Mouse (Mus musculus): ENCODE measurements around the gene Hecw2.

Gene Hecw2

DNA sequence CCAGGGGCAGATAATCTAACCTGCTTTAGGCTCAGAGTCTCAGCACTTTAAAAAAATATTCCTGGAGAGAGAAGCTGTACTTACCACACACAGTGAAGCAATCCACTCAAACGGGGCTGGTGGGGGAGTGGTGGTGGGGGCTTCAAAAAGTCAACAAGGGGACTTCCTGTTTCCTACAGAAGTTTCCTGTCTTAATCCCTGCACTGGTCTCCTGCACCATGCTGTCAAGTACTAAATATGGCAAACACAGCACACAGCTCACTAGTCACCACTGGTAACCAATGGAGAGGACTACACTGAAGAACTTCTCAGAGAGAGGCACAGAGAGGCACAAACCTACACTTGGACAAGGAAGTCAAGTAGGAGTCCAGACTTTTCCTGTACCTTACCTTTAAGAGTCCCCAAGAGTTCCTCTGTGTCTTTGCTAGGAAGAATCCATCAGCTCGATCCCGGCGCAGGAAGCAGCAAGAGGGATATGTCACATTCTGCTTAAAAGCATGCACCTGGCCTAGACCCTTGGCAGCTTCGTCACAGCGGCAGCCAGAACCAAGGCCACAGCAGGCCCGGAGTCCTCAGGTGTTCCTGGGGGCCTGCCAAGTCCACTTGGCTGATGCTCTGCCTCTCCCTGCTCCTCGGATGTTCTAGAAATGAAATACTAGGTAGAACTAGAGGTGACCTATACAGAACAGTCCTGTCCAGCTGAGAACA is 217.0 kb downstream of the Hecw2 start:
- peak; percentile 74 to 85 for DNase-seq

DNA sequence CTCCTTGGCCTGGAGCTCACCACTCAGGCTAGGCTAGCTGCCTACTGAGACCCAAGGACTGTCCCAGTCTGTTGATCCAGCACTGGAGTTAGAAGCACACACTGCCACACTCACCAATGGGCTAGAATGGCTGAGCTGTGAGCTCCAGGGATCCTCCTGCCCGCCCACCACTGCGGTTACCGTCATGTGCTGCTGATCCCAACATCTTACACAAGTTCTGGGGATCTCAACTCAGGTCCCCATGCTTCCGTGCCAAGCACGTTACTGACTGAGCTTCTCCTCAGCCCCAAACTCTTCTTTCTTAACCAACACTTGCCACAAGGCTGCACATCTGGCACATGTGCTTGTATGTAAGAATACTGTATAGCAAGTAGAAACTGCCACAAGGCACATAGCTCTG is 218.2 kb downstream of the Hecw2 start:
- DNase-seq = no peak

DNA sequence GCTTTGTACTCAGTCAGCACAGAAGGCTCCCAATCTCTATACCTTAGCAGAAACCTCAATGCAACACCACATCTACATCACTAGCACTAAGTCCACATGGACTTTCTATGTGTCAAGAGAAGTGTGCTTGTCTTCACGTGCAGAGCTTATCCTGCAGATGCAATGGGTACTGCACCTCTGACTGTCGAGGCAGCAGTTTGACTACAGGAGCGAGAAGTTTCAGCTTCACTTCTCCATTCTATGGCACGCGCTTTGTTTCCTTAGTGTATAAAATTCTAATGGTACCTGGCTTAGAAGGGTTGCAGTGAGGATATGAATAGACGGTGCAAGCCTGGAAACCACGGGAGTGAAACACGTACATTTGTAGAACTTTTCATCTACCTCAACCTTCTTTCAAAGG is 218.9 kb downstream of the Hecw2 start:
- DNase-seq = no peak

DNA sequence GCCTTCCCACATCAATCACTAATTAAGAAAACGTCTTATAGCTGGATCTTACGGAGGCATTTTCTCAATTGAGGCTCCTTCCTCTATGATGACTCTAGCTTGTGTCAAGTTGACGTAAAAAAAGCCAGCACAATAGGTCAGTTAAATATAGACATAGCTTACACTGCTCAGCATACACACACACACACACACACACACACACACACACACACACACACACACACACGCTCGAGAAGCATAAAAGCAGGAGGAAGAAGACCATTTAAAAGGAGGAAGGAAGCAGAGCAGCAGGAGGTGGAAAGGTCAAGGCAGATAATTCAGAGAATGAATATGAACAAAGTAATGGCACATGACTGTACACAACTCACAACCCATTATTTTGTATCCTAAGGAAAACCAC is 220.0 kb downstream of the Hecw2 start:
- no peak for DNase-seq

DNA sequence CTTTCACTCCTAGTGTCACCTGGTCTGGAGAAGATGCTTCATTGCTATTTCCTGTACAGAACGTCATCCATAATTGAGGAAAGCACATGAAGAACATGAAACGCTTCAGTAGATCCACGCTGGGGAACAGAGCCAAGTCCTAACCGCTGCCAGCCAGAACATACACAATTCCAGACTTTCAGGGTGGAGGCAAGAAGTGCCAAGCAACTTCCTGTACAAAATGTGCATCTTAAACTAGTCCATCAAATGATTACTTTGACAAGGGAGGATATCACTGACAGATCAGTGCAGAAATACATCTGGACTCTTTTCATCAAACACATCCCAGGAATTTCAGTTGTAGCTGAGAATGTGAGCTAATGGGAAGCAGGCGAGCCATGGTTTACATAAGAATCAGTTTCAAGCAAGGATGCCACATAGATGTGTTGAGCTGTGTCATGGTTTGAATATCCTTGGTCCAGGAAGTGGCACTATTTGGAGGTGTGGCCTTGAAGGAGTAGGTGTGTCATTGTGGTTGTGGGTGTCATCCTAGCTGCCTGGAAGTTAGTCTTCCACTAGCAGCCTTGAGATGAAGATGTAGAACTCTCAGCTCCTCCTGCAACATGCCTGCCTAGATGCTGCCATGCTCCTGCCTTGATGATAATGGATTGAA is 224.5 kb downstream of the Hecw2 start:
- DNase-seq = no peak

DNA sequence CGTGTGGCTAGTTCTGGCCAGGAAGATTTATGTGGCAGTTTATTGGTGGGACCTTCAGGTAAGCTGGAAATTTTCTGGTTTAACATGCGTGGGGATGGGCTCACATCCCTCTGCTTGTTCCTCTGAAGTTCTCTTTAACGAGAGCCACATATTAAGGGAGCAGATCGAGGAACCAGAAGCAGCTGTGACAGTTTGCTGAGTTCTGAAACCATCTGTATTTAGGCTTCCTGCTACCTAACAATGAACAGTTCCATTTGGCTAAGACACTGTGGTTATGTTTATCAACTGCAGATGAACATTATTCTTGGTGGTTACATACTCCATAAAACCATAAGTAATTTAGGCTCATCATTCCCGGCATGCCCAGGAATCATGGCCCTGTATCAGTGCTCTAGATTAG is 242.6 kb downstream of the Hecw2 start:
- DNase-seq = no peak

DNA sequence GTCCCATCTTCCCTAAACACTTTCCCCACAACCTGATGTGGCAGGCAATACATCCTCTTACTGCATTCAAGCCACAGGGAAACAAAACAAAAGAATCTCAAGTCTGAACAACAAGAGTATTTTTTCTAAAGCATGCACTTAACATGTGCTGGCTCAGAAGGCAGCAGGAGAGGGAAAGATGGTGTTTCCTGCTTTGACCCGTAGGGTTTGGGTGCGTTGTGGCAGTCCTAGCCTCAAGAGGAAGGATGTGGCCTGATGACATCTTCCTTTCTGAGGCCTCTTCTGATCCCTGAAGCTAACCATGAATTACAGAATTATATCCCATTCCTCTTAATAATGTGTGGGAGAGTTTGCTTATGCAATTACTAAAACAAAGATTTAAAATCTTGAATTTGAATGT is 249.2 kb downstream of the Hecw2 start:
- DNase-seq = no peak

DNA sequence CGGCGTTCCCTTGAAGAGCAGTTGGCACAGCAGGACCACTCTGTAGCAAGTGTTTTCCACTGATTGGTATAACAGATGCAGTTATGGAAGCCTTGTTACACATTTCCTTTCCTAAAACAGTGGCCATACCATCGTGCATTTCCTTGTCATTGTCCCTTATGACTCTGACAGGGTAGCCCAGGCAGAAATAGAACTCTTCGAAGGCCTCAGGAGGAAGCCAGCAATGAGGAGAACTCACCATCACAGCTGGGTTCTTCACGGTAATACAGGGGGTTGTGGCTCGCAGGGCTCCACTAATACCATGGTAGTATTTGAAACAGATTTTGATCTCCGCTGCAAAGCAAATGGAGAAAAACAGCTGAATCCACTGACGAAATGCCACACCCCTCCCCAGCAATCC is 252.5 kb downstream of the Hecw2 start:
- no peak for DNase-seq

DNA sequence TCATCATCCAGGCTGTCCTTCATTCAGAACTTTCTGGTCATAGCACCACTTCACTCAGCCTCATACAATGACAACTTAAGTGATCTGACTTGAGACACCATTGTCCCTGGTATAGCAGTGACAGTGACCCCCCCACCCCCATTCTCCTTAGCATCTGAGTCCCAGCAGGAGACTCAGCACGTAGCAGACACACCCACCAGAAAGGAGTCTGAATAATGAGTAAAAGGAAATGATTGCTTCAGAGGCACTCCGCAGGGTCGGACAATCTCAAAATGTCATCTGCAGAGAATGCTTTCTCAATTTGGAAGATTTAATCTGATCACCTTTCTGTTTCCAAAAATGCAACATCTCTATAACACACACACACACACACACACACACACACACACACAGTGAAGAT is 253.4 kb downstream of the Hecw2 start:
- DNase-seq = no peak

DNA sequence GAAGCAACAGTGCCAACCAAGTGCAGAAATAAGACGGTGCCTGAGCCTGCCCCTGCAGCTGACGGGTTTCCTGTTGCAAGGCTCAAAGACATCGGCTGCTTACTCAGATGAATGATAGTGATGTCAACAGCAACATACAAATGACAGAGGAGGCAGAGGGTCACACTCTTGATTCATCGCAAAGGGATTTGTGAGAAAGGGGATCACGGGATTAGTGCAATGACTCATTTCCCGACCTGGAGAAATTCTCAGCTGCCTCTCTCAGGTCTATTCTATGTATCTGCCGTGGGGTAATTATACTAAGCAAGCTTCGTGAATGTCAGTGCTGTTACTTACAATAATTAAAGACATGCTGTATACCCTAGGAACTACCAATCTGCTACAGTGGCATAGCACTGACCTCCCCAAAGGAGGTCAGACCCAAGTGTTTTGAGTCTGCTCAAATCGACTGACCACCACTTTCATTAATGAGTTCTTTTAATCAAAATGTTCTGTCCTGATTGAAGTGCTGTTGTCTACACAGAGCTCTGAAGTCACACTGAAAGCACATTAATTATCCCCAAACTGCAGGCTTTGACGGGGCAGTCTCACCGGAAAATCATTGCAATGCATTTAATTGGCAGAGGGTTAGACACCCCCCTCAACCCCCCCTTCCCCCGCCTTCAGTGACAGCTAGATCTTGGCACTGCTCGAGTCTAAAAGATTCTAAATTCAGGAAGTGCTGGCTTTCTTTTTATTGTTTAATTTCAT is 254.5 kb downstream of the Hecw2 start:
- DNase-seq = no peak

DNA sequence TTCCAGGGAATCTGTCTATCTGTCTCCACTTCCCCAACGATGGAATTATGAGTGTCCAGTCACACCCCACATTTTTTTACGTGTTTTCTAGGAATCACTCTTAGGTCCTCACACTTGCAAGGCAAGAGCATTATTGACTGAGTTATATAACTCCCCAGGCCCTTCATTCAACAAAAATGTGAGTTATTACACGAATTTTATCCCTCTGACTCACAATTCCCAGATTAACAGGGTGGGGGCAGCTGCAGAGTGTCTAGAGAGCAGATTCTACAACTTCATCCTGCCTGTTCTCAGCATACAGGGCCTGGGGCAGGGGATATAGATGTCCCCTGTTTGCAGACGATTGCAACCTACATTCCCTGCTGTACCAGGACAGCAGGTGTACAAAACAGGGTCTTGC is 255.7 kb downstream of the Hecw2 start:
- no peak for DNase-seq

DNA sequence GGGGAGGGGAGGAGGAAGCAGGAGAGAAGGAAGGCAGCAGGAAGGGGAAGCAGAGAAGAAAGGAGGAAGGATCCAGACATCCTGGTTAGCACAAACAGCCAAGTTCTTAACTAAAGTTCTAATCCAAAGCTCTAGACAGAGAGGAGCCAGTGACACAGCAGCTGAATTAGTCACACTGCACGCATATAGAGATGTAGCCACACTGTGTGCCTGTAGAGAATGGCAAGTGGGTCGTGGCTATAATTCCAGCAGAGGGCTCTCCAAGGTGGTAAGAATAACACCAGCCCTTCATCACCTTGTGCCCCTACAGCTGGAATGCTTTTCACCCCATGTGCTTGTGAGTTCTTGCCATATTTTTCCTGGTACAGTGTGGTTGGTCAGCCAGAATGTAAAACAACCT is 261.7 kb downstream of the Hecw2 start:
- no peak for DNase-seq

DNA sequence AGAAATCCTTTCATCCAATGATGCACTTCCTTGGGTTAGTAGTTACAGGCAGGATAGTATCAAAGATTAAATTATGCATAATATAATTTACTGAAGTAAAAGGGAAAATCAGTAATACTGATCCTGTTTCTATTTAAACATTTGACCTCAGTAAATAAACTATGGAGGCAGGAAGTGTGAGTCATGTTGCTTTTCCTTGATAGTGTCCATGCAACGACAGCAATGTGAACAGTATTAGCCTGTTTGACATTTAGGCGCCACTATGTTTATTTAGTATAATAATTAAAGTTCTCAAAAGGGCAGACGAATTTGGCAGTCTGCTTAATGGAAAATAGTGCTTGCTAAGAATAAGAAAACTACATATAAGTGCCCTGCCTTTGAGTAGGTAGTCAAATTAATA is 263.7 kb downstream of the Hecw2 start:
- no peak for DNase-seq

DNA sequence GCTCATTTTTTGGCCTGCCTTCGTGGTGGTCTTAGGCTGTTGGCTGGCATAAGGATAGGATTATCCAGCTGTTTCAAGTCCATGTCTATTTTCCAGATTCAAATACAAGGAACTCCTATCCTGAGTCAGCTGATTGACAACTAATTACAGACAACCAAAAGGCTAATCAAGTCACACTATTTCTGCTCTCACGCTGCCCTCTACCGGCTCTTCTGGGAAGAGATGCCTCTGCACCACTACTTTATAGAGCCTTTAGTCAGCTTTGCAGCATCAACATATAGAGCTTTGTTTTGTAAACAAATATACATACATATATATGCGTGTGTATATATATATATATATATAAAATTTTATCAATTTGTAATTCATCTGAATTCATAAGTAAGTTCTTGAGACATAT is 267.4 kb downstream of the Hecw2 start:
- DNase-seq = peak; percentile 28 to 56

DNA sequence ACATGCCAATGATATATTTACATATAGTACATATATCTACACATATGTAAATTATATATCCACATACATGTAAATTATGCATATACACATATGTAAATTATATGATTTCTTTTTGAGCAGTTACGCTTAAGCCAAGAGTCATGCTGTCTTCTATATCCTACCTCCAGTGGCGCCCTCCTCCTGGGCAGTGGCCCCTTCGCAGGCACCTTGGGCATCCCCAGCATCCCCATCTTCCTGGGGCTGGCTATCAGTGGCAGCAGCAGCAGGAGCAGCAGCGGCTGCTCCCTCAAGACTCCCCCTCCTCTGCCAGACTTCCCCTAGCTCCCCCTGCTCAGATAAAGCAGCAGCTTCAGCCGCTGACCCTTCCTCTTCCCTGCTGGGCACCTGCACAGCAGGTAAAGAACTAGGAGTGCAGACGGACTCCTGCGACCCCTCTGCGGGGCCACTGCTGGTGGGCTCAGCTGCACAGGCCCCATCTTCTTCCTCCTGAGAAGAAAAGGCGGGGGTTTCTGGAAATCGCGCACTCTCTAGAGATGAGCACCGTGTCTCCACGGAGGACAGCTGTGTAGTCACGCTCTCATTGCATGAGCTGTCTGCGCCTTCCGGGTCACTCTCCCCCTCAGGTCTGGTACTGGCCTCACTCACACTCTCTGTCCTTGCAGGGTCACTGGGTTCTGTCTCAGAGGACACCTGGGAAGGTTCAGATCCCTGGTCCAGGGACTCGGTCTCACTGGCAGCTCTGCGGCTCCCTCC is 269.6 kb downstream of the Hecw2 start:
- DNase-seq = no peak

DNA sequence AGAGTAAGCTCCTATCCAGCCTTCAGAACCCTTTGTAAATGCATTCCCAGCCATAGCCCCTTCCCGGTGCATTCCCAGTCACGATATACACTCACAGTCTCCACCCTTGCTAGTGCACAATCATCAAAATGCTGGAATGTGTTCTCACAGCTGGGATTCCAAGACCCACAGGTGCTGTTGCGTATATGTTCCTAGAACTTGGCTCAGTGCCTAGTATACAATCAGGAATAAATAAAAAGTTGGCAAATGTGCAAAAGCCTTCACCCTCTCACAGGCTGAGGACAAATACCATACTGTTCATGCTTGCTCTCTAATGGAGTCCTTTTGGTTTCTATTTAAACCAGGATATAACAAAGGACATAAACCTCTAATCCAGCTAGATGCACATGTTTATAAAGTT is 283.1 kb downstream of the Hecw2 start:
- DNase-seq = no peak

DNA sequence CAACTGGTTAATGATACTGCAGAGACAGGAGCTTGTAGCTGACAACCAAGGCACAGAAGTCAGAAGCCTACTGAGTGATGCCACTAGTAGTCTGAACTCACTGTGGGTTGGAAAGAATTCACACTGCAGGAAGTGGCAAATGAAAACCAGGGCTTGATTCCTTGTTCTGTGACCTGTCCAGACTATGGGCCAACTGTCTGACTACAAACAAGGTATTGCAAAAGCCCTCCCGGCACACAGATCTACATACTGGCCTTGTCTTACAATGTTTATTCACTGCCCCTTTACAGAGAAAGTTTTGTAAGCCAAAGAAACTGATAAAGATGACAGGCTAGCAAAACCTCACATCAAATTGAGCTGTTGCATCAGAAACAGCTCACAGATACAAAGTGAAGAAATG is 284.7 kb downstream of the Hecw2 start:
- DNase-seq = no peak

DNA sequence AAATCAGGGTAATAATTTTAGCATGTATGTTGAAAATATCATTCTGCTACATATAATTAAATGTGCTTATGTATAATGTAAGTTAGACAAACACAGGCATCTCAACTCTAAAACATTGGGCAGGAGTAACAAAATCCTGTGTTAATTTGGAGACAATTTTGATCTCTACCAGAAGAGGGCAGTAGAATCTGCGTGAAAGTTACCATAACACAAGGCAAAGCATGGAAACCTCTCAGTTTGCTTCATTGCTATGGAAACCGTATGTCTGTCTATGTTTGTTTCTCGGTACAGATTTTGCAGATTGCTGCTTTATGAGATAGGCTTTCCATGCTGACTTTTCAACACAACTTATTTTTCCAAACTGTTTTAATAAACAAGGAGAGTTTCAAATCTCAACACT is 285.9 kb downstream of the Hecw2 start:
- no peak for DNase-seq

DNA sequence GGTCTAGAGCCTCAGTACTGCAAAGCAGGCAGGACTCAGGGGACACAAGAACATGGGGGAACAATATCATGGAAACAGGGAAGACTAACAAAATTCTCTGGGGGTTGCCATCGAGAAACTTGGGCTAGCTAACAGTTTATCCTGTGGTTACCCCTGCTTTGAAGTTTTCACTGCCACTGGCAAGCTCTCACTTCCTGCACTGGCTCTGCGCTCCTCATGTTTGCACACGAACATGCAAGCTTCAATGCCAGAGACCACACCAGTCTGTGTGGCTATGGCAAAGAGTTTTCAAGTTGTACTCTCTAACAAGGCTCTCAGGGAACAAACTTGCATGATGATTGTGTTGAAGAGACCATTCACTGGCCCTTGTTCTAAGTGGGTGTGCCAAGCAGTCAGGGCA is 288.8 kb downstream of the Hecw2 start:
- no peak for DNase-seq

DNA sequence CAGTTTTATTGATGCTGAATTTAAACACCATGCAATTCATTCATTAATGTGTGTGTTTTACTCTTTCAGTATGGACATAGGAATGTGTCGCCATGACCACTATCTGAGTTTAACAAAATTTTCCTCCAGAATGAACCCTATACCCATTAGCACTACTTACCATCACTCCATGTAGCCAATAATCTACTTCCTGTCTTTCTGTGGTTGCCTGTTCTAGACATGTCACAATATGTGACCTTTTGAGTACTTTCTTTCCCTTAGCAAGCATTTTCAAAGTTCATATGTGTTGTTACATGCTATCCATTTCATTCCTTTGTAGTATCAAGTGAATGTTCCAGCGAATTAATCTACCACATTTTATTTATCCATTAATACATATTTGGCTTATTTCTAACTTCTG is 294.6 kb downstream of the Hecw2 start:
- no peak for DNase-seq

DNA sequence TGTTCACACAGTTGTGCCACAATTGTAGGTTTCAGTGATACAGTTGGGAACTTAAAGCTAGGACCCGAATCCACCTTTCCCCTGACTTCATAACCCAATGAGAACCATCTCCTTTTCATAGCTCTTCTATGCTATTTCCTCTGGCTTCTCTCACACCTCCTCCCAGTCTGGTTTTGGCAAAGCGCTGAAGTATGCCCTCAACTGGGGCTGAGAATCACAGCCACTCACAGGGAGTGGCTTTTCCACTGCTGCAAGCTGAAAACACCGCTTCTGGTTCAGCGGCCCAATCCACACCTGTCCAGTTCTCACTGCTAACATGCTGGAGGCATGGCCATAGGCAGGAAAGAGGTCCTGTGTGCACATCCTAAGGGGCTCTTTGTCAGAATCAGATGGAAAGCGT is 300.7 kb downstream of the Hecw2 start:
- DNase-seq = no peak

DNA sequence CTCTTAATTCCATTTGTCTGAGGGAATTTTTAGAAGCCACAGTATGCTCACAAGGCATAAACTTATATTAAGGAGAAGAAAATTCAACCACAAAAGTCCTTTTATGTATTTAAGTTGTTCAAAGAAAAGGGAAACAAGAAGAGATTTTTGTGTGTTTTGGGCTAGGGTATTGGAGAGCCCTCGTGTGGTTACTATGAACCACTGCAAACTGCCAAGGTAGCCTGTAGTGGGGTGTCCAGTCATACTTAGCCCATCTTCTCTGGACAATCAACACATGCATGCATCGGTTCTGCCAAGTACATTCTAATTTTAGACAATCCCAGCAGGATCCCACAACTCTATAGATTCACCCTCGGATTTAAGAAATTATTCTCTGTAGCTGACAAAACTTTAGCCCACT is 304.6 kb downstream of the Hecw2 start:
- no peak for DNase-seq

DNA sequence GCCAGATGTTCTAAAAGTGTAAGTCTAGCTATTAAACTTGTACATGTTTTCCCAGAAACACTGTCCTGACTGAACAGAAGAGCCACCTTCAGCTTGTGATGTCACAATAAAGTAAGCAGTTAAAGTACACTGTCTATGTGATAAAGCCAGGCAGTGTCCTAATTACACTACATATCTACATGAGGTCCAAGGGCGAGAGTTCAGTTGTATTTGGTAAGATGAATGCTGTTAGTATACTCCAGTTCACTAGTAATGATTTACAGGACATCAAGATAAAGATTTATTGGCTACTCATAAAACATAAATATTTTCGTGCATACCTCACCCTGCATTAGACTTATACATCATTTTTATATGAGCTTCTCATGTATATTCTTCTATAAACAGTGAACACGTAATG is 305.2 kb downstream of the Hecw2 start:
- no peak for DNase-seq

DNA sequence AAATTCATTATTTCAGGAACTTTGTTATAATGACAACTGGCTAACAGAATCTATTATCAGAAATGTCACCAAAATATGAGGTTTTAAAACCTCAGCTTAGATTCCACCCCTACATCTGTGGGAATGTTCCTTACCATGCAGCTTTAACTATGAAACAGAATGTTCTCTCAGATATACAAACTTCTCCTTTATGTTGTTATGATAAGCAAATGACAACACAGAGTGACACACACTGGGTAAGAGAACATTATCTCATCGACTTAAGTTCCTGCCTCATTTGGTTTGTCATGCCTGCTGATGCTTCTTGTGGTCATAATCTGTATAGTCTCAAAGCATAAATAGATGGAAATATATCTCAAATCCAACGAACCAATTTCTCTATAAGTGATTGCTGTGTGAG is 312.5 kb downstream of the Hecw2 start:
- no peak for DNase-seq
